Mouse (Mus musculus) bone marrow, adult 2 months (tissue): Measurements from ENCODE around the gene Gm26602. TPM values are rescaled to one million over a fixed set of nuclear protein-coding genes. Genes with fewer than 3 reads are reported as not detected.
"Not testable (repeated sequence)": the region's sequence is repeated elsewhere in the genome, so short reads cannot be mapped to it uniquely, and the experiment has no call there.

Source experiments
- H3K27ac ChIP-seq: fragments of 200-500 bp; 2 replicates; pipeline ENCODE4 v1.5.1; 2012; ENCODE audit warnings: low read depth, mild to moderate bottlenecking, control low read depth, inconsistent platforms, low read length; ENCODE audit not compliant: control insufficient read depth, poor library complexity, insufficient read depth
- H3K4me1 ChIP-seq: fragments of 200-500 bp; 2 replicates; pipeline ENCODE4 v1.6.1; 2011; ENCODE audit warnings: low read length; ENCODE audit not compliant: control insufficient read depth, insufficient read depth
- H3K4me3 ChIP-seq: fragments of 200-500 bp; replicated peaks from 2 replicates; pipeline ENCODE3; 2011; ENCODE audit warnings: mild to moderate bottlenecking, low read depth, low read length, control low read depth; ENCODE audit not compliant: control insufficient read depth
- CTCF ChIP-seq: fragments of 200-500 bp; IDR thresholded peaks from 2 replicates; pipeline ENCODE4 v1.5.1; 2011; ENCODE audit warnings: low read length, control low read depth; ENCODE audit not compliant: control insufficient read depth, insufficient read depth
- POLR2A ChIP-seq: fragments of 200-500 bp; IDR thresholded peaks from 2 replicates; pipeline ENCODE4 v1.6.1; 2011; ENCODE audit warnings: low read depth, mild to moderate bottlenecking, control low read depth, low read length, borderline replicate concordance; ENCODE audit not compliant: control insufficient read depth
- WGBS: fragments of 180-500 bp; shearing (Covaris S2); methylation state at CpG from one replicate; pipeline ENCODE4 v1.1.7; 2018; 5-methylcytosine and 5-hydroxymethylcytosine counted together
- polyA plus RNA-seq: library from polyadenylated mRNA; stranded (reverse); fragments of >200 nt; gene quantifications from 2 replicates; pipeline ENCODE4 v1.2.4, GENCODE M21; 2011; ENCODE audit warnings: low replicate concordance; ENCODE audit not compliant: missing spikeins, insufficient read depth, insufficient read length

Gm26602 gene
- polyA plus RNA-seq, 1 experiment, result not detected

GRCm38 (mm10) chr10:79892451-79893118, 18.1 kb upstream of the Gm26602 start:
- H3K4me3 ChIP-seq, H3K27ac ChIP-seq, H3K4me1 ChIP-seq: not testable (repeated sequence)
- TF ChIP-seq CTCF, result peak; percentile 88
- 44% methylated on average over 22 of the region's 22 CpGs for WGBS

DNA sequence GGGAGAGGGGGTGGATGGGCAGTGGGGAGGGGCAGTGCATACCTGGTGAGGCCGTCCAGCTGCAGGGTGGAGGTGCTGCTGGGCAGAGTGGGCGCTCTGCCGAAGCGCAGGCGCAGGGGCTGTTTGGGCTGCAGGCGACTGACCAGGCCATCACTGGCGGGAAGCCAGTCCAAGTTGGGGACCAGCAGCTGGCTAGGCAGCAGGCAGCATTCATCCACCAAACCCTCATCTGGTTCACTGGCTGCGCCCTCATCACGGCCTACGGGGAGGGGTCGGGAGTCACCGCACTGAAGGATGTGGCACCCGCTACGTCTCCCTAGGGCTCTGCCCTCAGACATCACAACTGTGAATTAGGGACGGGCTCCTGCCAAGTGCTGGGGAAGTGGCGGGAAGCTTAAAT, 14.3 kb upstream of the Gm26602 start:
- Histone ChIP-seq H3K27ac (no peak overlapping the region), H3K4me1 (no peaks in the 10 kb centered on the region), H3K4me3 (no peak overlapping the region)
- WGBS, result 92% methylated on average over 16 of the region's 16 CpGs
- TF ChIP-seq CTCF (no peak), POLR2A (no peak)

DNA sequence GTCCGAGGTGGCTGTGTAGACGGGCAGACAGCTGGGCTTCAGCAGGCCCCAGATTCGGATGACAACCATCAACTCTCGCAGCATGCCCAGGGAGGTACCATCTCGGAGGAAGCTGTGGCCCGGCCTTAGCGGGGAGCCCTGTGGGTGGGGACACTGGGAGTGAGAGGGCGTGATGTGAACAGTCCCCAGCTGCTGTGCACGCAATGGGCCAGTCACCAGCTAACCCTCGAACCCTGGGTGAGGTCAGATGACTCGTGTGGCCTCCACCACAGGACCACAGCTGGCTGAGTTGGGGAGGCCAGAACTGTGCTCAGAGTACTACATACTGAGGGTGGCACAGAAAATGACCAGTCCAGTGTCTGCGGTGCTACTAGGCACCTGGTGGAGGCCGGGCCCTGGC, 13.8 kb upstream of the Gm26602 start:
- no peak overlapping the region for H3K27ac ChIP-seq
- no peaks in the 10 kb centered on the region for H3K4me1 ChIP-seq
- H3K4me3 ChIP-seq, result no peak overlapping the region
- WGBS, result 70% methylated on average over 13 of the region's 13 CpGs
- no peak for TF ChIP-seq POLR2A
- no peak for TF ChIP-seq CTCF

DNA sequence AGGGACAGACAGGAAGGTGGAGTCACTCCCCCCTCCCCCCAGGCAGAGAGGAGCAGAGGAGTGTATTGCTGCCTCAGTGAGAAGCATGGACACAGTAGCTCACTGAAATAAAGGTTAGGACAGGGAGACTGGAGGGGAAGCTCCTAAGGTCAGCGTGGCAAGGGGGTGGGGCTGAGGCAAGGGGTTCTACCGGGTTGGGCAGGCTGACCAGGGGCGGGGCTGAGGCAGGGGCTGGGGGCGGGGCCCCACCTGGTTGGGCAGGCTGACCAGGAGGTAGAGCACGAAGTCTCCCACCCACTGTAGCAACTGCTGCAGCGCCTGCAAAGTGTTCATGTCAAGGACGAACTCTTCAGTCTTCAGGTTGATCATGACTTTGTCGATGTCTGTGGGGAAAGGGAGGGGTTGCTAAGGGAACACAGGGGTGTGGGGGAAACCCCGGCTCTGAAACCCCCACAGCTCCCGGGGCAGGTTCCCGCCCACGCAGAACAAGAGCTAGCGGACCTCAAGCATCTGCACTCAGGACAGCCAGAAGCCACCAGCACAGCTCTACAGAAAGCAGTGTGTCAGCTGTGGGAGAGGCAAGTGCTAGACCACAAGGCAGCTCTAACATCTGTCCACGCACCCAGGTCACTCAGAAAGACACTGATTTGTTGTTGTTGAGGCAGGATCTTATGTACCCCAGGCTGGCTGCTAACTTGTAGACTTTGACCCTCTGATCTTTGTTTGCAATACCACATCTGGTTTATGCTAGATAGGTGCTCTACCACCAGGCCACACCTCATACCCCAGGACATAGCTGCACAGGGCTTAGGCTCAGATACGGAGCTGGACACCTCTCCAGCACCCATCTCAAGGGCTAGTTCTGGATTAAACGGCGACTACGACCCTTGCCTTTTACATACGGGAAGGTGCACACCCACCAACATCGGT, 13.1 kb upstream of the Gm26602 start:
- H3K4me1 ChIP-seq, result no peaks in the 10 kb centered on the region
- H3K4me3 ChIP-seq, result no peak overlapping the region
- TF ChIP-seq POLR2A (no peak), CTCF (no peak)
- WGBS, result 73% methylated on average over 20 of the region's 20 CpGs
- H3K27ac ChIP-seq, result no peak overlapping the region

DNA sequence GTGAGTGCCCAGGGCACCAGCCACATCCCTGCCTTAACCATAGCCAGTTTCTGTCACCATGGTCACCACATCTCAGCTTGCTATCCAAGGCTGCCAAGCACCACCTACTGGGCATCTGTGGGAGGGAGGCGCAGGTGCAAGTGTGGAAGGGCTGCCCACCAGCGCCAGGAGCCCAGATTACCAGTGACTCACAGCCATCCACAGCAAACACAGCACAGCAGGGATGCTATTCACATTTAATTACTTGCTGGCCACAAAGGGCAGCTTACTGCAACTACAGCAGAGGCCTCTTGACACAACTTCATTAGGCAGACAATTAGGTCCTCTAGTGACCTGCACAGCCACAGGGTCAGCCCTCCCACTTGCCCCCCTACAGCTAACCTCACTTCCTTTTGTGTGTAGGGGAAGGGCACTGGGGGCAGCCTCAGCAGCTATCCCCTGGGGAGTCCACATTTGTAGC, 9.7 kb upstream of the Gm26602 start:
- Histone ChIP-seq H3K4me3 (no peak overlapping the region), H3K27ac (no peak overlapping the region), H3K4me1 (no peaks in the 10 kb centered on the region)
- TF ChIP-seq CTCF (peak; percentile 21; the same call in 1 of the 2 replicates), POLR2A (no peak)
- WGBS, result 72% methylated on average over 2 of the region's 2 CpGs

- no peak for TF ChIP-seq CTCF
Observed at GRCm38 (mm10) chr10:79906712-79907111, 3.9 kb upstream of the Gm26602 start.

DNA sequence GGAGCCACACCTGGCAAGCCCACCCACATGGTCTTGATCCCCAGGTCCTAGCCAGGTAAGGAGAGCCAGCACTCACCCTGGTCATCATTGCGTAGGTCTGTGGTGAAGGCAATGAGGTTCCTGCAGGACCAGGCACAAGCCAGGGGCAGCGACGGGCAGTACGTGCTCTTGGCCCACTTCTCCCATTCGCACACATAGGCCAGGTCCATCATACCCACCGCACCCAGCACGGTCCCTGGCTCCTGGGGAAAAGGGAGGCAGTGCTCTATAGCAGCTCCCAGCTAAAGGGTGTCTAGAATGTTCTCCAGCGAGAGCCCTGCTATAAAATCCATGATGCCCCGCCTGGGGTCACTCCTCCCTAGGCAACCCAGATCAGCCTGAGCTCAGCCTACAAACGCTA, 3.2 kb upstream of the Gm26602 start:
- WGBS, result 91% methylated on average over 10 of the region's 10 CpGs
- TF ChIP-seq POLR2A, result no peak
- H3K4me3 ChIP-seq, result no peak overlapping the region
- H3K4me1 ChIP-seq, result peaks cover 4% of the 10 kb centered on the region
- no peak overlapping the region for H3K27ac ChIP-seq

More at GRCm38 (mm10) chr10:79906712-79907111, 3.9 kb upstream of the Gm26602 start:
- peaks cover 4% of the 10 kb centered on the region for H3K4me1 ChIP-seq
- WGBS, result 94% methylated on average over 9 of the region's 9 CpGs
- no peak overlapping the region for H3K4me3 ChIP-seq
- no peak overlapping the region for H3K27ac ChIP-seq

DNA sequence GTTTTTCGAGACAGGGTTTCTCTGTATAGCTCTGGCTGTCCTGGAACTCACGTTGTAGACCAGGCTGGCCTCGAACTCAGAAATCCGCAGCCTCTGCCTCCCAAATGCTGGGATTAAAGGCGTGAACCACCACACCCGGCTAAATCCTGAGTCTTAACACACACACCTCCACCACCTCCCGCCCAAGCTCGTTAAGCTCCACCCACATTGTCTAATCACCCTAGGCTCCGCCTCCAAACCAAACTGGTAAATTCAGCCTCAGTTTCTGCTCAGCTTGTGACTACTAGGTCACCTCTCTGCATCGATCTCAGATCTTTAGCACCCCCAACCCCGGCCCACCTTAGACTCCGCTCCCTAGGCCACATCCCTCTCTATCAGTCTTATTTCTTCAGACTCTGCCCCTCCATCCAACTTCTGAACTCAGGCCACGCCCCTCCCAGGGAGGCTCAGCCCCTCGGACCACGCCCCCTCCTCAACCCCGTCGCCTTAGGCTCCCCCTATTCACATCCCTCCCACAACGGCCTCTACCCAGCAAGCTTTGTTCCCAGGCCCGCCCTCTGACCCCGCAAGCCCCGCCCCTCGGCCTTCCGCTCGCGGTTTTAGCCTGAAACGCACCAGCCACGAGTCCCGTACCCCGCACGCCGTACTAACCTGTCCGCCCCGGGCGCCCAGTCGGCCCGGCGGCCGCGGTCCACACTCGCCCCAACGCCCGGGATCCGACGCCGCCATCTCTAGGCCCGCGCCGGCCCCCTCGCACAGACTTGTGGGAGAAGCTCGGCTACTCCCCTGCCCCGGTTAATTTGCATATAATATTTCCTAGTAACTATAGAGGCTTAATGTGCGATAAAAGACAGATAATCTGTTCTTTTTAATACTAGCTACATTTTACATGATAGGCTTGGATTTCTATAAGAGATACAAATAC, 2.2 kb upstream of the Gm26602 start, which contains the start of gene Med16:
TSS of gene Med16 (minus strand) at position 757 of the 925 bp plus-strand sequence.
- no peak for TF ChIP-seq CTCF
- WGBS, result 1% methylated on average over 52 of the region's 52 CpGs
- peak within 1 kb of the TSS; percentile 83 for H3K4me3 ChIP-seq
- peak within 1 kb of the TSS; percentile 99 for H3K27ac ChIP-seq
- H3K4me1 ChIP-seq, result peaks cover 4% of the 10 kb centered on the region
